Mouse (Mus musculus): ENCODE data around the gene Arntl2.

- no peak for TF ChIP-seq CTCF (IDR thresholded peaks at IDR 0.05; ENCODE audit: extremely low read depth, insufficient read depth, insufficient read length, insufficient replicate concordance)
- TF ChIP-seq POLR2A (IDR thresholded peaks at IDR 0.05; ENCODE audit: low read depth, low read length), result no peak
Measured at GRCm38 (mm10) chr6:146764593-146764992, 31.3 kb upstream of the Arntl2 start.
